Mouse (Mus musculus): Measurements from ENCODE around the gene Bean1. TPM values are rescaled to one million over a fixed set of nuclear protein-coding genes. Genes with fewer than 3 reads are reported as not detected.

Bean1 gene
- polyA plus RNA-seq, 1 experiment, result 7.4 TPM

GRCm38 (mm10) chr8:104144434-104145216 lies 25.6 kb upstream of the Bean1 start:
- Histone ChIP-seq H3K4me1 (ENCODE audit: control insufficient read depth, insufficient read depth, insufficient read length, low read length) (no peaks in the 10 kb centered on the region), H3K36me3 (ENCODE audit: control insufficient read depth, insufficient read depth, low read length) (no peaks in the 10 kb centered on the region), H3K27ac (ENCODE audit: insufficient read depth, low read depth, low read length) (no peak overlapping the region), H3K4me3 (ENCODE audit: low read depth, low read length) (no peak overlapping the region), H3K27me3 (ENCODE audit: control insufficient read depth, insufficient read depth, low read length) (no peaks in the 10 kb centered on the region)
- no peak for TF ChIP-seq POLR2A (IDR thresholded peaks at IDR 0.05; ENCODE audit: low read depth, low read length)
- peak; percentile 7; the same call in 1 of the 2 replicates for TF ChIP-seq CTCF (IDR thresholded peaks at IDR 0.05; ENCODE audit: extremely low read depth, insufficient read length, insufficient replicate concordance, low read depth, low read length)
- WGBS, result 72% methylated on average over 13 of the region's 13 CpGs

DNA sequence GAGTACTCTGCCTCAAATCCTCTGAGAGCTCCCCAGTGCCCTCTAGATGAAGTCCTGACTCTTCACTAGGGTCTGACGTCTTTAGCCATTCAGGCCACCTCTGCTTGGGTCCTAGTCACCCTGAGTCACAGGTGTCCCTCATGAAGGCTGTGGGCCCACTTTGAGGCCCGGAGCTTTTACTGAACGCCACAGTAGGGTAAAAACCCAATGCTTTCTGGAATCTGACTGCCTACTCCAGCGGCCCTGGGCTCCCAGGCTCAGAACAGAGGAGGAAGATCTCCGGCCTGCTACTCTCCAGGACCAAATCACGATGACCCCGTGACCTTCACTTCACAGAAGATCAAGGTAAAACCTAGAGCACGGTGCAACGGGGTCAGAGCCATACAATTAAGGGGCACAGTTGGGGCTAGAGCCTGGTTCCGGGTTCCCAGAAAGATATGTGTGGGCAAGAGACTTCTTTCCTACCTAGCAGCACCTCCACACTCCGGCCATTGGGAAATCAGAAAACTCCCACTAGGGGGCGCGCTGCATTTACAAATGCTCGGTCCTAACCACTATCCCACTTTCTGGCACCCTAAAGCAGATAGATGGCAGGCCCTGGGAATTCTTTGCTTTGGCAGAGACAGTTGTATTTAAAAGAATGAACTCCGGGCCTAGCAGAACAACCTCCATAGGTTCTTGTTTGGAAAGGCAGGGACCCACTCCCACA lies 24.1 kb upstream of the Bean1 start:
- H3K27me3 ChIP-seq (ENCODE audit: control insufficient read depth, insufficient read depth, low read length), result no peaks in the 10 kb centered on the region
- H3K27ac ChIP-seq (ENCODE audit: insufficient read depth, low read depth, low read length), result no peak overlapping the region
- 33% methylated on average over 15 of the region's 15 CpGs for WGBS
- no peaks in the 10 kb centered on the region for H3K36me3 ChIP-seq (ENCODE audit: control insufficient read depth, insufficient read depth, low read length)
- H3K4me3 ChIP-seq (ENCODE audit: low read depth, low read length), result no peak overlapping the region
- H3K4me1 ChIP-seq (ENCODE audit: control insufficient read depth, insufficient read depth, insufficient read length, low read length), result no peaks in the 10 kb centered on the region
- TF ChIP-seq POLR2A (IDR thresholded peaks at IDR 0.05; ENCODE audit: low read depth, low read length) (no peak), CTCF (IDR thresholded peaks at IDR 0.05; ENCODE audit: extremely low read depth, insufficient read length, insufficient replicate concordance, low read depth, low read length) (peak; percentile 84; the same call in 1 of the 2 replicates)

DNA sequence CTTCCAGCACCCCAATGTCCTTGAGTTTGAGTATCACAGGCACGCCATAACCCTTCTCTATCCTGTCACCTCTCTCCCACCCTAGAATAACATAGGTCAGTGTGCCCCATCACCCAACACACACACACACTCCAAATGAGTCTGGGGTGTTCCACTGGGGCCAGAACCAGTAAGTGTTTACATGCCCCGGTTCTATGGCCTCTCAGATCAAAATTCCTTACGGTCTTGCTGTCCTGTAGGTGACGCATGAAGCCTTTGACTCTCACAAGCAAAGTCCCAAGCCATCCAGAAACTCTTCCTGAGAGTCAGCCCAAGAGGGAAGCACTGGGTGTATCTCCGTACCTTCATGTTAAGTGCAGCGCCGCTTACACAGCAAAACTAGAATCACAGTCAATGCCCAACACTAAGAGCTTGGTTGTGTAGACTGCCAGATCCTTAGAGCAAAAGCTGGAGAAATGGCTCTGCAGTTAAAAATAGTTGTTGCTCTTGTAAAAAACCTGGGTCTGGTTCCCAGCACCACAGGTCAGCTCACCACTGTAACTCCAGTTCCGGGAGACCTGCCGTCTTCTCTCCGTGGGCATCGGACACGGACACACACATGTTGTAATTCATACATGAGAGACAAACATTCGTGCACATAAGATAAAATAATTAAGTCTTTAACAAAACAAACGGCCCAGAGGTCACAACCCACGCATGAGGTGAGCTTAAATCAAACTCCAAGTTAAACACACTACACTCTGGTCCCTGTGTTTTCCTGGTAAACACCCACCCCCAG lies 23.3 kb upstream of the Bean1 start:
- H3K27me3 ChIP-seq (ENCODE audit: control insufficient read depth, insufficient read depth, low read length), result no peaks in the 10 kb centered on the region
- no peak overlapping the region for H3K27ac ChIP-seq (ENCODE audit: insufficient read depth, low read depth, low read length)
- WGBS, result 84% methylated on average over 15 of the region's 15 CpGs
- TF ChIP-seq CTCF (IDR thresholded peaks at IDR 0.05; ENCODE audit: extremely low read depth, insufficient read length, insufficient replicate concordance, low read depth, low read length), result no peak
- TF ChIP-seq POLR2A (IDR thresholded peaks at IDR 0.05; ENCODE audit: low read depth, low read length), result no peak
- H3K4me3 ChIP-seq (ENCODE audit: low read depth, low read length), result no peak overlapping the region
- H3K36me3 ChIP-seq (ENCODE audit: control insufficient read depth, insufficient read depth, low read length), result no peaks in the 10 kb centered on the region
- no peaks in the 10 kb centered on the region for H3K4me1 ChIP-seq (ENCODE audit: control insufficient read depth, insufficient read depth, insufficient read length, low read length)

- 93% methylated on average over 2 of the region's 2 CpGs for WGBS
- Histone ChIP-seq H3K27me3 (ENCODE audit: control insufficient read depth, insufficient read depth, low read length) (no peaks in the 10 kb centered on the region), H3K4me3 (ENCODE audit: low read depth, low read length) (no peak overlapping the region), H3K36me3 (ENCODE audit: control insufficient read depth, insufficient read depth, low read length) (no peaks in the 10 kb centered on the region), H3K27ac (ENCODE audit: insufficient read depth, low read depth, low read length) (no peak overlapping the region), H3K4me1 (ENCODE audit: control insufficient read depth, insufficient read depth, insufficient read length, low read length) (no peaks in the 10 kb centered on the region)
- no peak for TF ChIP-seq POLR2A (IDR thresholded peaks at IDR 0.05; ENCODE audit: low read depth, low read length)
- no peak for TF ChIP-seq CTCF (IDR thresholded peaks at IDR 0.05; ENCODE audit: extremely low read depth, insufficient read length, insufficient replicate concordance, low read depth, low read length)
Measured at GRCm38 (mm10) chr8:104147947-104148346, 22.3 kb upstream of the Bean1 start.

- Histone ChIP-seq H3K4me1 (ENCODE audit: control insufficient read depth, insufficient read depth, insufficient read length, low read length) (no peaks in the 10 kb centered on the region), H3K27ac (ENCODE audit: insufficient read depth, low read depth, low read length) (no peak overlapping the region), H3K4me3 (ENCODE audit: low read depth, low read length) (no peak overlapping the region), H3K27me3 (ENCODE audit: control insufficient read depth, insufficient read depth, low read length) (no peaks in the 10 kb centered on the region), H3K36me3 (ENCODE audit: control insufficient read depth, insufficient read depth, low read length) (no peaks in the 10 kb centered on the region)
- no peak for TF ChIP-seq POLR2A (IDR thresholded peaks at IDR 0.05; ENCODE audit: low read depth, low read length)
- TF ChIP-seq CTCF (IDR thresholded peaks at IDR 0.05; ENCODE audit: extremely low read depth, insufficient read length, insufficient replicate concordance, low read depth, low read length), result no peak
- 71% methylated on average over 5 of the region's 5 CpGs for WGBS
Measured at GRCm38 (mm10) chr8:104160731-104161130, 9.5 kb upstream of the Bean1 start.

DNA sequence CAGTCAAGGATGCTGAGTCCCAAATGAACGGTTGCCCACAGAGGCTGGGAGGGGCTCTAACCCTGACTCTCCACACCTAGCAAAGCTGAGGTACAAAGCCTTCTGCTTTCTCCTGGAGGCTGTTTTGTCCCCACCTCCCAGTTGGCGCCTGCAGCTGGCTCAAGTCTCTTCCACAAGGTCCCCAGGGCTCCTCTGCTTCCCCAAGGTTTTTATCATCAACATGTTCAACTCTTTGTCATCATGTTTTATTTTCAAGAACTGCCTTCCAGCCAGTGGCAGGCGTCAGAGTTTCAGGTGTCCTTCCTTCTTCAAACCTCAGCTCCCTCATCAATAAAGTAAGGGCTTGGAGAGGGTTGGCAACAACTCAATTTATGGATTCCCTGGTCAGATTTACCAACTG lies 781 bp upstream of the Bean1 start:
- no peaks in the 10 kb centered on the region for H3K36me3 ChIP-seq (ENCODE audit: control insufficient read depth, insufficient read depth, low read length)
- 76% methylated on average over 3 of the region's 3 CpGs for WGBS
- TF ChIP-seq CTCF (IDR thresholded peaks at IDR 0.05; ENCODE audit: extremely low read depth, insufficient read length, insufficient replicate concordance, low read depth, low read length), result no peak
- TF ChIP-seq POLR2A (IDR thresholded peaks at IDR 0.05; ENCODE audit: low read depth, low read length), result no peak
- H3K27ac ChIP-seq (ENCODE audit: insufficient read depth, low read depth, low read length), result no peak overlapping the region
- H3K4me1 ChIP-seq (ENCODE audit: control insufficient read depth, insufficient read depth, insufficient read length, low read length), result no peaks in the 10 kb centered on the region
- no peak overlapping the region for H3K4me3 ChIP-seq (ENCODE audit: low read depth, low read length)
- H3K27me3 ChIP-seq (ENCODE audit: control insufficient read depth, insufficient read depth, low read length), result peaks cover 27% of the 10 kb centered on the region

Data from small intestine, adult 2 months (tissue).